ENCODE assay signal across 11 mouse cellular contexts in the genomic region with DNA sequence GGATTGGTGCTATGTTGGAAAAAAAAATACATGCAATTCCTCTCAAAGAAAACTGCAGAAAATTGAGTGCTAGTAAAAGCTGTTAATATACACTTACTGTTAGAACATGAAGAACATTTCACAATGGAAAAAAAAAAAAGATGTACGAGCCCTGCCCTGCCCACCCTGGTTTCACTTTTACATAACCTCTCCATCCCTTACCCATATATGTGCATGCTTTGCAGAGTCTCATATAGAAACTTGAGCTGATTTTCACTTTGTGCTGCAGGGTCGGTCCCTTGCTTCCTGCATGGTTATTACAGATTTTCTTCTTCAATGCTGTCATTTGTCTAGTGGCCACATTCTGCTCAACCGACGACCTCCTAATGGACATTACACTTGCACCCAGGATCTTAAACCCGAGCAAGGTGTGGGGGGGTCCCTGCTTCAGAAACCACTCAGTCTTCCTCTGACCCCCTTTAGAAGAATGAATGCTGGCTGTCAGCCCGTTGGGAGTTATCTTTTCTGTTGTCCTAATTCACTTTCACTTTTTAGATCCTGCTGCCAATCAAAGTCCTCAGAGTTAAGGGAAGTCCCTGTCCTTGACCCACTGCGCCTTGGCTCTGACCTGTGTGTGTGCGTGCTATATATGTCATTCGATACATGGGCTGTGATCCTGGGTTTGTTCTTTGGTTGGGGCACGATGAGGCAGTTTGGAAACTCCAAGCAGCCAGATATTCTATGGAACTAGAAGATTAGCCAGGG. TPM values are rescaled to one million over a fixed set of nuclear protein-coding genes. Genes with fewer than 3 reads are reported as not detected.
DNase-seq lines count a peak whose midpoint lies in the region; ATAC-seq and TF ChIP-seq lines count a peak whose summit lies in the region.
"Had no signal": no experiment of that assay in that cellular context is flagged by ENCODE, and none has a peak within 500 bp of the region (broad histone marks: within the 10 kb centered on the region; RNA-seq: fewer than 3 reads in every experiment).

No protein-coding gene starts in this region.

- TF ChIP-seq CTCF in bone marrow, adult 2 months (IDR thresholded peaks at IDR 0.05; ENCODE audit: control insufficient read depth, insufficient read depth, low read length) = no peak

- H3K9ac ChIP-seq in intestine, embryonic 15.5 days = no peak overlapping the region
- H3K9ac ChIP-seq: embryonic facial prominence, embryonic 13.5 days; midbrain, embryonic 12.5 days had no signal

- no peak for TF ChIP-seq POLR2A in bone marrow, adult 2 months (IDR thresholded peaks at IDR 0.05; ENCODE audit: borderline replicate concordance, control insufficient read depth, low read depth, low read length)

- peaks cover 1% of the 10 kb centered on the region for H3K4me1 ChIP-seq in bone marrow, adult 2 months (ENCODE audit: control insufficient read depth, insufficient read depth, low read length)
- H3K4me1 ChIP-seq in intestine, embryonic 15.5 days (replicated peaks) = peaks cover 5% of the 10 kb centered on the region; the same call in 1 of the 2 replicates

- no peaks in the 10 kb centered on the region for H3K27me3 ChIP-seq in intestine, embryonic 15.5 days (replicated peaks)
- no peaks in the 10 kb centered on the region for H3K27me3 ChIP-seq in splenic B cell, adult 2 months (ENCODE audit: control insufficient read depth, insufficient read depth, low read length, poor library complexity, severe bottlenecking)
- H3K27me3 ChIP-seq: embryonic facial prominence, embryonic 13.5 days; midbrain, embryonic 12.5 days had no signal

- no peak for ATAC-seq in intestine, embryonic 15.5 days

- H3K4me3 ChIP-seq in bone marrow, adult 2 months (replicated peaks; ENCODE audit: control insufficient read depth, low read depth, low read length) = peak overlapping the region; percentile 75
- no peak overlapping the region for H3K4me3 ChIP-seq in intestine, embryonic 15.5 days (replicated peaks)
- H3K4me3 ChIP-seq: embryonic facial prominence, embryonic 13.5 days; left cerebral cortex, adult 2 months; midbrain, embryonic 12.5 days had no signal

- peak; percentile 42 for DNase-seq in lung, postnatal 36 days
- DNase-seq in lung, postnatal 25 days (ENCODE audit: low spot score) = no peak
- peak; percentile 70 for DNase-seq in splenic B cell, adult 2 months (ENCODE audit: low read depth, low spot score)
- DNase-seq in T-cell, adult 2 months (ENCODE audit: low spot score) = no peak
- DNase-seq in thymus, postnatal 25 days = no peak
- DNase-seq: kidney, adult 11 months had no signal

- H3K27ac ChIP-seq in bone marrow, adult 2 months (ENCODE audit: control insufficient read depth, insufficient read depth, low read depth, low read length, poor library complexity) = peak overlapping the region; percentile 39
- no peak overlapping the region for H3K27ac ChIP-seq in intestine, embryonic 15.5 days
- H3K27ac ChIP-seq: embryonic facial prominence, embryonic 13.5 days; left cerebral cortex, adult 2 months; midbrain, embryonic 12.5 days had no signal

- H3K9me3 ChIP-seq in intestine, embryonic 15.5 days = no peaks in the 10 kb centered on the region
- H3K9me3 ChIP-seq: embryonic facial prominence, embryonic 13.5 days; midbrain, embryonic 12.5 days had no signal

- H3K36me3 ChIP-seq in intestine, embryonic 15.5 days = no peaks in the 10 kb centered on the region
- H3K36me3 ChIP-seq in splenic B cell, adult 2 months (ENCODE audit: control insufficient read depth, insufficient read depth, low read length, poor library complexity, severe bottlenecking) = 0 out of 2 replicates have a peak, but pooled peaks cover 1% of the 10 kb centered on the region
- H3K36me3 ChIP-seq: embryonic facial prominence, embryonic 13.5 days; midbrain, embryonic 12.5 days had no signal

- H3K4me2 ChIP-seq in intestine, embryonic 15.5 days (replicated peaks) = 0 out of 2 replicates have a peak overlapping the region, but pooled peaks have one; percentile 1
- H3K4me2 ChIP-seq: embryonic facial prominence, embryonic 13.5 days; midbrain, embryonic 12.5 days had no signal

- 8% methylated on average over 10 of the region's 10 CpGs for WGBS in bone marrow, adult 2 months
- 64% methylated on average over 10 of the region's 10 CpGs for WGBS in intestine, embryonic 15.5 days

RNA-seq across cellular contexts. Expression of gene 1700056E22Rik, which starts 14.7 kb away (rescaled TPM):
- not detected in 2 replicates for polyA plus RNA-seq in bone marrow, adult 2 months (2011; ENCODE audit: insufficient read depth, insufficient read length, low replicate concordance, missing spikeins)
- polyA plus RNA-seq in intestine, embryonic 15.5 days (2015; fragmentation: Nextera tagmentation; extraction: Ambion mirVana) = 1.2 and 1.7 TPM in 2 replicates

RNA-seq across cellular contexts. Expression of gene Dusp10, which starts 35.7 kb away (rescaled TPM):
- 3.5 and 7.9 TPM in 2 replicates for polyA plus RNA-seq in bone marrow, adult 2 months (2011; ENCODE audit: insufficient read depth, insufficient read length, low replicate concordance, missing spikeins)
- 10.2 and 11.9 TPM in 2 replicates for polyA plus RNA-seq in intestine, embryonic 15.5 days (2015; fragmentation: Nextera tagmentation; extraction: Ambion mirVana)

Comparison
In these comparisons a context has a peak if more than half of its experiments do, and no peak if none do; other contexts are left out.
1. DNase-seq: peak in lung, postnatal 36 days (single experiment) and splenic B cell, adult 2 months (single experiment); none in lung, postnatal 25 days (single experiment), T-cell, adult 2 months (single experiment) and thymus, postnatal 25 days (single experiment).